Mouse (Mus musculus) heart, embryonic 11.5 days (tissue): ENCODE measurements around the gene Zfp131. TPM values are rescaled to one million over a fixed set of nuclear protein-coding genes. Genes with fewer than 3 reads are reported as not detected.

ENCODE experiments used
- ATAC-seq: fragments of 200-750 bp; cut with Nextera tagmentation; replicated peaks from 2 replicates; pipeline ENCODE4 v1.8.0; 2017; ENCODE audit warnings: moderate library complexity; ENCODE audit not compliant: insufficient number of reproducible peaks, low FRiP score, low TSS enrichment
- H3K27ac ChIP-seq: fragments of 300-500 bp; sonication (generic); 2 replicates; pipeline ENCODE4 v1.5.1; 2014; ENCODE audit warnings: mild to moderate bottlenecking, low read depth, low read length
- H3K27me3 ChIP-seq: fragments of 300-500 bp; sonication (generic); 2 replicates; pipeline ENCODE4 v1.6.1; 2014; ENCODE audit warnings: mild to moderate bottlenecking, low read length, mixed read lengths; ENCODE audit not compliant: control insufficient read depth, insufficient read depth
- H3K36me3 ChIP-seq: fragments of 300-500 bp; sonication (generic); 2 replicates; pipeline ENCODE4 v1.6.1; 2014; ENCODE audit warnings: mild to moderate bottlenecking, low read length, moderate library complexity, mixed read lengths; ENCODE audit not compliant: control insufficient read depth, insufficient read depth
- H3K4me1 ChIP-seq: fragments of 300-500 bp; sonication (generic); 2 replicates; pipeline ENCODE4 v1.6.1; 2014; ENCODE audit warnings: low read length; ENCODE audit not compliant: control insufficient read depth, insufficient read depth
- H3K4me2 ChIP-seq: fragments of 300-500 bp; sonication (generic); 2 replicates; pipeline ENCODE4 v1.6.1; 2014; ENCODE audit warnings: mild to moderate bottlenecking, moderate library complexity
- H3K4me3 ChIP-seq: fragments of 300-500 bp; sonication (generic); 2 replicates; pipeline ENCODE4 v1.5.1; 2014; ENCODE audit warnings: low read depth, low read length
- H3K9ac ChIP-seq: fragments of 300-500 bp; sonication (generic); 2 replicates; pipeline ENCODE4 v1.6.1; 2014; ENCODE audit warnings: mild to moderate bottlenecking, low read depth, low read length, moderate library complexity
- H3K9me3 ChIP-seq: fragments of 300-500 bp; sonication (generic); replicated peaks from 2 replicates; pipeline ENCODE4 v1.6.1; 2016; ENCODE audit warnings: low read length; ENCODE audit not compliant: control insufficient read depth
- WGBS: fragments of 180-500 bp; shearing (Covaris S2); extraction: QIAGEN DNeasy Blood & Tissue Kit; methylation state at CpG from one replicate; pipeline ENCODE4 v1.1.7; 2014; ENCODE audit not compliant: insufficient replicate concordance; 5-methylcytosine and 5-hydroxymethylcytosine counted together
- polyA plus RNA-seq: library from polyadenylated mRNA; unstranded; fragments of >200 nt; fragmentation: Nextera tagmentation; extraction: Ambion mirVana; gene quantifications from 2 replicates; pipeline ENCODE4 v1.2.1, GENCODE M21; 2014

The Zfp131 gene
- polyA plus RNA-seq, 1 experiment from 2014 or later, result 23.9 TPM

GRCm38 (mm10) chr13:119716105-119716504 lies 74.6 kb downstream of the Zfp131 start:
- no peak for ATAC-seq
- H3K27me3 ChIP-seq, result no peaks in the 10 kb centered on the region
- H3K4me2 ChIP-seq, result no peak overlapping the region
- H3K9me3 ChIP-seq, result no peaks in the 10 kb centered on the region
- no peak overlapping the region for H3K27ac ChIP-seq
- H3K4me1 ChIP-seq, result no peaks in the 10 kb centered on the region
- H3K4me3 ChIP-seq, result no peak overlapping the region
- H3K9ac ChIP-seq, result no peak overlapping the region
- no peaks in the 10 kb centered on the region for H3K36me3 ChIP-seq
- WGBS, result 72% methylated on average over 2 of the region's 2 CpGs

Other genes with a start within 250 kb of the Zfp131 start
- 0.06 TPM in 1 of 2 replicates, not detected in the other for gene Ccl28, start 167.1 kb downstream of the Zfp131 start, polyA plus RNA-seq
- gene Hmgcs1, start 100.5 kb downstream of the Zfp131 start, polyA plus RNA-seq, result 102 and 124 TPM in 2 replicates
- gene Nim1k, start 35.0 kb downstream of the Zfp131 start, polyA plus RNA-seq, result 0.73 and 1.0 TPM in 2 replicates
- gene AF067063, start 39.3 kb upstream of the Zfp131 start, polyA plus RNA-seq, result not detected in 2 replicates
- gene D13Ertd608e, start 45.1 kb upstream of the Zfp131 start, polyA plus RNA-seq, result not detected in 2 replicates
- not detected in 2 replicates for gene Tcstv1, start 103.9 kb upstream of the Zfp131 start, polyA plus RNA-seq
- gene Gm21761, start 138.4 kb upstream of the Zfp131 start, polyA plus RNA-seq, result not detected in 2 replicates
- not detected in 2 replicates for gene B020031M17Rik, start 159.9 kb upstream of the Zfp131 start, polyA plus RNA-seq
- not detected in 2 replicates for gene Gm36079, start 236.1 kb upstream of the Zfp131 start, polyA plus RNA-seq